Mouse (Mus musculus) gastrocnemius, adult 8-10 months (tissue): ENCODE data around the gene Cyp2c50. TPM values are rescaled to one million over a fixed set of nuclear protein-coding genes. Genes with fewer than 3 reads are reported as not detected.
"Not testable (repeated sequence)": the region's sequence is repeated elsewhere in the genome, so short reads cannot be mapped to it uniquely, and the experiment has no call there.

ENCODE experiments used
- DNase-seq, 2 experiments: peaks; one replicate each; pipeline ENCODE4 v3.0.0; 2022; ENCODE audit warnings: low spot score in 2 of 2
- total RNA-seq, 4 experiments: library from RNA; stranded (reverse); gene quantifications; 2 replicates each; pipeline ENCODE4 v1.2.4; 2022

Gene Cyp2c50
- under 1 TPM in 1 of 4 experiments, not detected in 3; 0.35 TPM for total RNA-seq

DNA sequence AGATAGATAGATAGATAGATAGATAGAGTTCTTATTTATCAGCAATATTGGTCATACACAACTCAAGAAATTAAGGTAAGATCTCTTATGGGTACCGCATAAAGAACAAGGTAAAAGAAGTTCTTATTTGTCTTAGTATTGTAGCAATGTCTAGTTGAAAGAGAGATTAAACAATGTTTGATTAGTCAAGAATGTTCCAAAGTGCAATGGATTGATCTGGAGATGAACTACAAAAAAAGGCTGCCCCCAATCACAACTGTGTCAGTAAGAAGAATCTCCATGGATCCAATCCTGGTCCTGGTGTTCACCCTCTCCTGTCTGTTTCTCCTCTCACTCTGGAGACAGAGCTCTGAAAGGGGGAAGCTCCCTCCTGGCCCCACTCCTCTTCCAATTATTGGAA lies at the start of gene Cyp2c50:
TSS of gene Cyp2c50 (plus strand) at position 268 of the 400 bp plus-strand sequence.
- DNase-seq: not testable (repeated sequence)

DNA sequence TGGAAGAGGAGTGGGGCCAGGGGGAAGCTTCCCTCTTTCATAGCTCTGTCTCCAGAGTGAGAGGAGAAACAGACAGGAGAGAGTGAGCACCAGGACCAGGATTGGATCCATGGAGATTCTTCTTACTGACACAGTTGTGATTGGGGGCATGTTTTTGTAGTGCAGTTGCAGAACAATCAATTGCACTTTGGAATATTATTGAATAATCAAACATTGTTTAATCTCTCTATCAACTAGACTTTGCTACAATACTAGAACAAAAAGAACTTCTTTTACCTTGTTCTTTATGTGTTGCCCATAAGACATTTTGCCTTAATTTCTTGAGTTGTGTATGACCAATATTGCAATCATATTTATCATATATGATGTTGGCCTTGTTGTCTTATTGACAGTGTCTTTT lies 15.8 kb upstream of the Cyp2c50 start, which contains the start of gene Cyp2c54:
TSS of gene Cyp2c54 (minus strand) at position 127 of the 400 bp plus-strand sequence.
- DNase-seq: no peak

GRCm38 (mm10) chr19:40088381-40088780 lies 1.1 kb upstream of the Cyp2c50 start:
- no peak for DNase-seq

GRCm38 (mm10) chr19:40091111-40091510 lies 1.6 kb downstream of the Cyp2c50 start:
- DNase-seq: no peak

GRCm38 (mm10) chr19:40119624-40120023 lies 30.1 kb downstream of the Cyp2c50 start:
- DNase-seq: not testable (repeated sequence)

GRCm38 (mm10) chr19:40125165-40125564 lies 35.7 kb downstream of the Cyp2c50 start:
- DNase-seq: not testable (repeated sequence)

DNA sequence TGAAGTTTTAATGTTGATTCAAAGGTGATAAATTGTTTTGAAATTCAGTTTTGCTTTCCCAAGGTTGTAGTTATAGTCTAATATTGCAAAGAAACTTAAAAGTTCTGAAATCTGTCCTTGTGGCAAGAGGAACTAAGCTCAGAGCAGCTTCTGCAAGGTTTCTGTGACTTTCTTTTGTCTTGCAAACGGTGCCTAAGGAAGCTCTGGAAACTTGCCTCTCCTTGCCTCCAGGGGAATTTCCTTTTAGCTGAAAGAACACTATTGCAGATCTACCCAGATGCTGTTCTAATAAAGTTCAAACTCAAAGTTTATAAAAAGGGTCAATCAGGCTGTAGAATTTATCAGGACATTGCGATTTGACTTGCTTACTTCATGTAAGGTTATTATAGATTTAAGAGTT lies 37.5 kb downstream of the Cyp2c50 start:
- DNase-seq: not testable (repeated sequence)

Other genes with a start within 250 kb of the Cyp2c50 start
- under 1 TPM in 1 of 4 experiments, not detected in 3; 0.59 TPM for gene Cyp2c69, start 202.9 kb upstream of the Cyp2c50 start, total RNA-seq
- under 1 TPM in 1 of 4 experiments, not detected in 3; 0.27 TPM for gene Cyp2c37, start 97.3 kb upstream of the Cyp2c50 start, total RNA-seq
- gene Cyp2c54, start 15.9 kb upstream of the Cyp2c50 start, total RNA-seq: not detected
- under 1 TPM in 1 of 4 experiments, not detected in 3; 0.40 TPM for gene Cyp2c70, start 97.6 kb downstream of the Cyp2c50 start, total RNA-seq
- gene Pdlim1, start 182.2 kb downstream of the Cyp2c50 start, total RNA-seq: 10 to 100 TPM; 81.4 to 93.4 (median 89.9) TPM